Mouse (Mus musculus): Measurements from ENCODE around the gene E030018B13Rik. TPM values are rescaled to one million over a fixed set of nuclear protein-coding genes. Genes with fewer than 3 reads are reported as not detected.

The E030018B13Rik gene
- polyA plus RNA-seq, 1 experiment, result not detected

DNA sequence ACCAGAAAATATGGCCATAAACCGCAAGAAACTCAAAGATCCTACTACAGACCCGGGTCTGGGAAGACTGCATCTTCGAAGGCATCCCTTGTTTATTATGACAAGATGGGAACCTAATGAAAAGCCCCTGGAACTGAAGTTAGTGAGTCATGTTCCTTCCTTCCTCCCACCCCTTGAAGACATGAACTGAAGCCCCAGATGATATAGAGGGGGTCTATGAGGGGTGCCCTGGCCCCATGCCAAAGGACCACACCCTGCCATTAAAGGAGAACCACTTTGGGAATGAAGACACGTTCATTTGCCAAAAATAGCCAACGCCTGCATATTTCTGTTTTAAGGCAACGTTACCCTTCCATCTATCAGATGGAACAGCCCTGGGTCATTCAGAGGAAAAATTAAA lies 28.0 kb upstream of the E030018B13Rik start:
- Histone ChIP-seq H3K9me3 (replicated peaks; ENCODE audit: control insufficient read depth, insufficient read depth, low read length, poor library complexity, severe bottlenecking) (no peaks in the 10 kb centered on the region), H3K9ac (ENCODE audit: low read depth, poor library complexity, severe bottlenecking) (no peak overlapping the region), H3K36me3 (ENCODE audit: control insufficient read depth, insufficient read depth, low read length, poor library complexity, severe bottlenecking) (no peaks in the 10 kb centered on the region), H3K27me3 (ENCODE audit: control insufficient read depth, insufficient read depth, low read length, poor library complexity, severe bottlenecking) (no peaks in the 10 kb centered on the region), H3K27ac (ENCODE audit: insufficient read depth, low read length) (no peak overlapping the region), H3K4me3 (ENCODE audit: low read depth, low read length) (no peak overlapping the region), H3K4me1 (ENCODE audit: control insufficient read depth, insufficient read depth, low read length) (peaks cover 13% of the 10 kb centered on the region)
- TF ChIP-seq POLR2A (IDR thresholded peaks at IDR 0.05; ENCODE audit: insufficient read depth, low read length) (no peak), CTCF (IDR thresholded peaks at IDR 0.05; ENCODE audit: low read depth, low read length) (no peak), EP300 (IDR thresholded peaks at IDR 0.05; ENCODE audit: insufficient read depth, low read depth, low read length) (no peak)

DNA sequence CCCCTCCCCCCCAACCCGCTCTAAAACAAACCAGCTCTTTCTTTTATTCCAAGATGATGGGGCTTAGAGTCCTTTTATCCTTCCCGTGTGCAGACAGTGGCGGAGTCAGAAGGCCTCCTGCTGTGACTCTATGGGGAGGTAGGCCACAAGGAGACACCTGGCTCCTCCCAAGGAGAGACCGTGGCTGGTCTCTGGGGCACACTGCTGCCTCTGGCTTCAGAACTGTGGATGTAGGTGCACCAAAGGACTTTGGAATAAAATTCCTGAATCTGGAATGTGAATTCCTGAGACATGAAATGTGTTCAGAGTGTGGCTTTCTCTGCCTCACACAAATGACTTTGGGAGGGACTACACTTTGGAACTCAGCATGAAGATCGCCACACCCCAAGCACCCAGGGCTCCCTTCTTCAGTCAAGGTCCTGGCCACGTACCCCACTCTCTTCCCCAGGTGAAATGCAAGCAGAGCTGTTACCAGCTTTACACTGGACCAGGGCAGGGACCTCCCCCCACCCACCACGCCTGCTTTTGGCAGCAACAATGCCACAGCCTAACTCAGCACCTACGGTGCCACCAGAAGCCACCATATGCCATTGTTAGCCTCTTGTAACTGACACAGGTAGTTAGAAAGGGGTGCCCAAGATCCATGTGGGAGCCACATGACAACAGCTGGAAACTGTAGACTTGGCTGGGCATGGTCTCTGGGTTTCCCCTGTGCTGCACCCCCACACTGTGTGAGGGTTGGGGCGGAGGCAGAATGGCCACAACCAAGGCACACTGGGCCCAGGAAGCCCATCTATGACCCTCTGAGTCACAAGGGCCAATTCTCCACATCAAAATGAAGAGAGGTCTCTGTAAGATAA lies 27.3 kb upstream of the E030018B13Rik start:
- no peak overlapping the region for H3K9ac ChIP-seq (ENCODE audit: low read depth, poor library complexity, severe bottlenecking)
- no peaks in the 10 kb centered on the region for H3K9me3 ChIP-seq (replicated peaks; ENCODE audit: control insufficient read depth, insufficient read depth, low read length, poor library complexity, severe bottlenecking)
- H3K27ac ChIP-seq (ENCODE audit: insufficient read depth, low read length), result no peak overlapping the region
- H3K36me3 ChIP-seq (ENCODE audit: control insufficient read depth, insufficient read depth, low read length, poor library complexity, severe bottlenecking), result no peaks in the 10 kb centered on the region
- no peak overlapping the region for H3K4me3 ChIP-seq (ENCODE audit: low read depth, low read length)
- H3K27me3 ChIP-seq (ENCODE audit: control insufficient read depth, insufficient read depth, low read length, poor library complexity, severe bottlenecking), result no peaks in the 10 kb centered on the region
- H3K4me1 ChIP-seq (ENCODE audit: control insufficient read depth, insufficient read depth, low read length), result peaks cover 13% of the 10 kb centered on the region
- TF ChIP-seq CTCF (IDR thresholded peaks at IDR 0.05; ENCODE audit: low read depth, low read length), result no peak
- no peak for TF ChIP-seq POLR2A (IDR thresholded peaks at IDR 0.05; ENCODE audit: insufficient read depth, low read length)
- no peak for TF ChIP-seq EP300 (IDR thresholded peaks at IDR 0.05; ENCODE audit: insufficient read depth, low read depth, low read length)

DNA sequence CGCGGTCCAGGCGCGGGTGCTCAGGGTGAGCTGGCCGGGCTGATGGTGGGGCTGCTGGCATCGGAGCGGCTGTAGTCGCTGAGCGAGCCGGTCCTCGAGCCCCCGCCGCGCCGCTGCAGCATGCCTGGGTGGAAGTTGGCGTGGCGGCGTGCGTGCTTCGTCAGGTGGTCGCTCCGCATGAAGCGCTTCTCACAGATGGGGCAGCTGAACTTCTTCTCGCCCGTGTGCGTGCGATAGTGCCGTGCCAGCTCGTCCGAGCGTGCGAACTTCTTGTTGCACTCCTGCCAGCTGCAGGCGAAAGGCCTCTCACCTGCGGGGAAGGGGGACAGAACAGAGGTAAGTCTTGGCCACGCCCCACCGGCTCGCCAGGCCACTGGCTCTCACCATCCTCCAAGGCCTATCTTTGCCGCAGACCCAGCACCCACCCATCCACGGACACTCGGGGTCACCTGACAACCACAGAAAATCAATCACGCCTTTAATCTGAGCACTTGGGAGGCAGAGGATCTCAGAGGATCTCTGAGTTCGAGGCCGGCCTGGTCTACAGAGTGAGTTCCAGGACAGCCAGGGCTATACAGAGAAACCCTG lies 25.1 kb upstream of the E030018B13Rik start:
- Histone ChIP-seq H3K9me3 (replicated peaks; ENCODE audit: control insufficient read depth, insufficient read depth, low read length, poor library complexity, severe bottlenecking) (no peaks in the 10 kb centered on the region), H3K36me3 (ENCODE audit: control insufficient read depth, insufficient read depth, low read length, poor library complexity, severe bottlenecking) (no peaks in the 10 kb centered on the region), H3K27me3 (ENCODE audit: control insufficient read depth, insufficient read depth, low read length, poor library complexity, severe bottlenecking) (no peaks in the 10 kb centered on the region), H3K4me3 (ENCODE audit: low read depth, low read length) (peak overlapping the region; percentile 44), H3K4me1 (ENCODE audit: control insufficient read depth, insufficient read depth, low read length) (peaks cover 13% of the 10 kb centered on the region), H3K27ac (ENCODE audit: insufficient read depth, low read length) (no peak overlapping the region), H3K9ac (ENCODE audit: low read depth, poor library complexity, severe bottlenecking) (no peak overlapping the region)
- no peak for TF ChIP-seq POLR2A (IDR thresholded peaks at IDR 0.05; ENCODE audit: insufficient read depth, low read length)

DNA sequence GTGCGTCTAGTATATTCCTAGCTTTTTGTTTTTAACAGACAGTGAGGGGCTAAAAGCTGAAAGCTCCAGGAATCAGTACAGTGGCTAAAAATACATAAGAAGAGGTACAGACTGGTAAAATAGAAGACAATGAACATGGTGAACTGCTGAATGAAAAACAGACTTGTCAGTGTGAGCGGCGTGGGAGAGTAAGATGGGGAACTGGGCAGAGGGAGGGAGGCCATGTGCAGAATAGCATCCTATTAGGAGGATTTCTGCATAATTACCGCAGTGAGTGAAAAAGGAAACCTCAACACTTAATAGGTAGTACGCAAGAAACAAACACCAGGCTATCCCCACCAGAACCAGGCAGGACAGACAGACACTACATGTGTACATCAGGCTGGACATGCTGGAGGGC lies 23.5 kb upstream of the E030018B13Rik start:
- TF ChIP-seq POLR2A (IDR thresholded peaks at IDR 0.05; ENCODE audit: insufficient read depth, low read length), result no peak
- Histone ChIP-seq H3K4me1 (ENCODE audit: control insufficient read depth, insufficient read depth, low read length) (peaks cover 8% of the 10 kb centered on the region), H3K27ac (ENCODE audit: insufficient read depth, low read length) (no peak overlapping the region), H3K27me3 (ENCODE audit: control insufficient read depth, insufficient read depth, low read length, poor library complexity, severe bottlenecking) (no peaks in the 10 kb centered on the region), H3K9me3 (replicated peaks; ENCODE audit: control insufficient read depth, insufficient read depth, low read length, poor library complexity, severe bottlenecking) (no peaks in the 10 kb centered on the region), H3K9ac (ENCODE audit: low read depth, poor library complexity, severe bottlenecking) (no peak overlapping the region), H3K4me3 (ENCODE audit: low read depth, low read length) (no peak overlapping the region), H3K36me3 (ENCODE audit: control insufficient read depth, insufficient read depth, low read length, poor library complexity, severe bottlenecking) (no peaks in the 10 kb centered on the region)

GRCm38 (mm10) chr7:63893729-63894128 lies 22.9 kb upstream of the E030018B13Rik start:
- no peak overlapping the region for H3K27ac ChIP-seq (ENCODE audit: insufficient read depth, low read length)
- no peak overlapping the region for H3K4me3 ChIP-seq (ENCODE audit: low read depth, low read length)
- H3K27me3 ChIP-seq (ENCODE audit: control insufficient read depth, insufficient read depth, low read length, poor library complexity, severe bottlenecking), result no peaks in the 10 kb centered on the region
- no peak for TF ChIP-seq POLR2A (IDR thresholded peaks at IDR 0.05; ENCODE audit: insufficient read depth, low read length)
- TF ChIP-seq EP300 (IDR thresholded peaks at IDR 0.05; ENCODE audit: insufficient read depth, low read depth, low read length), result no peak
- TF ChIP-seq CTCF (IDR thresholded peaks at IDR 0.05; ENCODE audit: low read depth, low read length), result no peak
- no peaks in the 10 kb centered on the region for H3K9me3 ChIP-seq (replicated peaks; ENCODE audit: control insufficient read depth, insufficient read depth, low read length, poor library complexity, severe bottlenecking)
- H3K9ac ChIP-seq (ENCODE audit: low read depth, poor library complexity, severe bottlenecking), result no peak overlapping the region
- H3K36me3 ChIP-seq (ENCODE audit: control insufficient read depth, insufficient read depth, low read length, poor library complexity, severe bottlenecking), result no peaks in the 10 kb centered on the region
- peaks cover 8% of the 10 kb centered on the region for H3K4me1 ChIP-seq (ENCODE audit: control insufficient read depth, insufficient read depth, low read length)

GRCm38 (mm10) chr7:63894662-63895061 lies 22.0 kb upstream of the E030018B13Rik start:
- TF ChIP-seq EP300 (IDR thresholded peaks at IDR 0.05; ENCODE audit: insufficient read depth, low read depth, low read length), result no peak
- TF ChIP-seq CTCF (IDR thresholded peaks at IDR 0.05; ENCODE audit: low read depth, low read length), result no peak
- Histone ChIP-seq H3K4me3 (ENCODE audit: low read depth, low read length) (no peak overlapping the region), H3K27me3 (ENCODE audit: control insufficient read depth, insufficient read depth, low read length, poor library complexity, severe bottlenecking) (no peaks in the 10 kb centered on the region), H3K9ac (ENCODE audit: low read depth, poor library complexity, severe bottlenecking) (no peak overlapping the region), H3K27ac (ENCODE audit: insufficient read depth, low read length) (no peak overlapping the region), H3K9me3 (replicated peaks; ENCODE audit: control insufficient read depth, insufficient read depth, low read length, poor library complexity, severe bottlenecking) (no peaks in the 10 kb centered on the region), H3K36me3 (ENCODE audit: control insufficient read depth, insufficient read depth, low read length, poor library complexity, severe bottlenecking) (no peaks in the 10 kb centered on the region), H3K4me1 (ENCODE audit: control insufficient read depth, insufficient read depth, low read length) (peaks cover 3% of the 10 kb centered on the region)

Measured in ES-Bruce4 (cell line).